In genomic region chr13:63171347-63172096, GRCm38 (mm10) we compare ENCODE assay signal across 11 mouse cellular contexts.
DNase-seq lines count a peak whose midpoint lies in the region; ATAC-seq and TF ChIP-seq lines count a peak whose summit lies in the region.
"Had no signal": no experiment of that assay in that cellular context is flagged by ENCODE, and none has a peak within 500 bp of the region (broad histone marks: within the 10 kb centered on the region; RNA-seq: fewer than 3 reads in every experiment).

No protein-coding gene starts in this region.

- H3K27ac ChIP-seq in intestine, embryonic 14.5 days (ENCODE audit: low read depth), result peak overlapping the region; percentile 2; the same call in 1 of the 2 replicates
- no peak overlapping the region for H3K27ac ChIP-seq in intestine, embryonic 16.5 days (ENCODE audit: low read length)
- no peak overlapping the region; the same call in 1 of the 2 replicates for H3K27ac ChIP-seq in ES-E14 (ENCODE audit: insufficient read depth, low read depth, low read length, poor library complexity, severe bottlenecking)
- H3K27ac ChIP-seq in limb, embryonic 13.5 days, result peak overlapping the region; percentile 96
- H3K27ac ChIP-seq: hindbrain, embryonic 15.5 days had no signal

- H3K9me3 ChIP-seq in intestine, embryonic 14.5 days (ENCODE audit: control insufficient read depth, low read length), result no peaks in the 10 kb centered on the region
- no peaks in the 10 kb centered on the region for H3K9me3 ChIP-seq in intestine, embryonic 16.5 days (ENCODE audit: control insufficient read depth, low read length)
- no peaks in the 10 kb centered on the region for H3K9me3 ChIP-seq in ES-E14 (ENCODE audit: control insufficient read depth, insufficient read depth, low read depth, low read length)
- 0 out of 2 replicates have a peak, but pooled peaks cover under 1% of the 10 kb centered on the region for H3K9me3 ChIP-seq in limb, embryonic 13.5 days
- H3K9me3 ChIP-seq: hindbrain, embryonic 15.5 days had no signal

- H3K4me3 ChIP-seq in intestine, embryonic 14.5 days (ENCODE audit: low read depth, low read length), result no peak overlapping the region
- H3K4me3 ChIP-seq in intestine, embryonic 16.5 days (ENCODE audit: low read length), result no peak overlapping the region
- no peak overlapping the region for H3K4me3 ChIP-seq in ES-E14 (ENCODE audit: insufficient read depth in 1 of 2, low read depth in 1 of 2, low read length in 2 of 2, poor library complexity in 1 of 2, severe bottlenecking in 1 of 2)
- H3K4me3 ChIP-seq in limb, embryonic 13.5 days, result no peak overlapping the region
- H3K4me3 ChIP-seq: hindbrain, embryonic 15.5 days; megakaryocyte, embryonic 14.5 days had no signal

- H3K36me3 ChIP-seq in intestine, embryonic 14.5 days (ENCODE audit: control insufficient read depth, insufficient read depth, low read length), result no peaks in the 10 kb centered on the region
- no peaks in the 10 kb centered on the region for H3K36me3 ChIP-seq in intestine, embryonic 16.5 days (ENCODE audit: control insufficient read depth, insufficient read depth, low read length)
- no peaks in the 10 kb centered on the region for H3K36me3 ChIP-seq in ES-E14 (ENCODE audit: control insufficient read depth, insufficient read depth, low read length, poor library complexity, severe bottlenecking)
- H3K36me3 ChIP-seq in limb, embryonic 13.5 days, result no peaks in the 10 kb centered on the region
- H3K36me3 ChIP-seq: hindbrain, embryonic 15.5 days had no signal

- H3K9ac ChIP-seq in intestine, embryonic 14.5 days (ENCODE audit: low read length), result no peak overlapping the region
- H3K9ac ChIP-seq in intestine, embryonic 16.5 days (ENCODE audit: low read depth, low read length), result no peak overlapping the region
- no peak overlapping the region for H3K9ac ChIP-seq in ES-E14 (ENCODE audit: insufficient read depth, low read depth, low read length, poor library complexity, severe bottlenecking)
- no peak overlapping the region for H3K9ac ChIP-seq in limb, embryonic 13.5 days
- H3K9ac ChIP-seq: hindbrain, embryonic 15.5 days had no signal

- no peak for DNase-seq in intestine, embryonic 14.5 days (ENCODE audit: low spot score)
- peak; percentile 44 for DNase-seq in ES-E14 (ENCODE audit: low read depth, low spot score)
- peak; percentile 73 for DNase-seq in embryo, embryonic 11 days
- no peak for DNase-seq in frontal cortex, postnatal 14 days (ENCODE audit: low spot score in 2 of 2)
- DNase-seq in adrenal gland, postnatal 10 days, result no peak
- DNase-seq: thymus, postnatal 36 days had no signal

- WGBS in intestine, embryonic 14.5 days, result 63% methylated on average over 13 of the region's 13 CpGs
- 65% methylated on average over 13 of the region's 13 CpGs for WGBS in intestine, embryonic 16.5 days
- WGBS in limb, embryonic 13.5 days, result 18% methylated on average over 13 of the region's 13 CpGs

- H3K27me3 ChIP-seq in intestine, embryonic 14.5 days (replicated peaks; ENCODE audit: control insufficient read depth, insufficient read depth, low read length), result no peaks in the 10 kb centered on the region
- no peaks in the 10 kb centered on the region for H3K27me3 ChIP-seq in intestine, embryonic 16.5 days (replicated peaks; ENCODE audit: control insufficient read depth, insufficient read depth, low read length)
- no peaks in the 10 kb centered on the region for H3K27me3 ChIP-seq in limb, embryonic 13.5 days
- H3K27me3 ChIP-seq: hindbrain, embryonic 15.5 days had no signal

- in situ Hi-C loops in ES-E14 (cut with MboI; ENCODE audit: low sequenced_read_pairs in 2 of 2, unreplicated experiment in 2 of 2), result no loop called here

- H3K4me1 ChIP-seq in intestine, embryonic 14.5 days (replicated peaks; ENCODE audit: control insufficient read depth, insufficient read depth, low read length), result peaks cover 13% of the 10 kb centered on the region; the same call in 1 of the 2 replicates
- peaks cover 7% of the 10 kb centered on the region for H3K4me1 ChIP-seq in intestine, embryonic 16.5 days (ENCODE audit: control insufficient read depth, insufficient read depth, low read length)
- H3K4me1 ChIP-seq in ES-E14 (ENCODE audit: control insufficient read depth in 2 of 2, insufficient read depth in 2 of 2, low read length in 2 of 2, poor library complexity in 1 of 2), result peaks cover 2 to 13% of the 10 kb centered on the region in 2 experiments; a peak in 2 of 4 replicates
- peaks cover 61% of the 10 kb centered on the region for H3K4me1 ChIP-seq in limb, embryonic 13.5 days

- no peak for ATAC-seq in intestine, embryonic 14.5 days (replicated peaks; ENCODE audit: low FRiP score, low TSS enrichment, low read depth)
- ATAC-seq in intestine, embryonic 16.5 days, result no peak
- ATAC-seq in limb, embryonic 13.5 days (ENCODE audit: low FRiP score, low read depth), result peak; percentile 42; the same call in 1 of the 2 replicates
- no peak for ATAC-seq in frontal cortex, adult (ENCODE audit: low TSS enrichment)

- no peak overlapping the region for H3K4me2 ChIP-seq in intestine, embryonic 14.5 days (ENCODE audit: low read length)
- no peak overlapping the region for H3K4me2 ChIP-seq in intestine, embryonic 16.5 days (ENCODE audit: low read depth, low read length)
- H3K4me2 ChIP-seq in limb, embryonic 13.5 days (replicated peaks), result peak overlapping the region; percentile 41
- H3K4me2 ChIP-seq: hindbrain, embryonic 15.5 days had no signal

TF ChIP-seq in ES-E14, 5 proteins besides CTCF, POLR2A, EP300 and RAD21:
- TF ChIP-seq CHD2 (IDR thresholded peaks at IDR 0.05; ENCODE audit: low read depth, low read length), result no peak
- no peak for TF ChIP-seq HCFC1 (IDR thresholded peaks at IDR 0.05; ENCODE audit: borderline replicate concordance, insufficient read depth, low read length)
- TF ChIP-seq ZNF384 (IDR thresholded peaks at IDR 0.05; ENCODE audit: low read depth, low read length), result no peak
- TF ChIP-seq MAFK (IDR thresholded peaks at IDR 0.05; ENCODE audit: insufficient read depth, low read depth, low read length), result no peak
- TF ChIP-seq ZC3H11A (IDR thresholded peaks at IDR 0.05; ENCODE audit: borderline replicate concordance, low read depth, low read length), result no peak

Comparison
In these comparisons a context has a peak if more than half of its experiments do, and no peak if none do; other contexts are left out.
1. H3K27ac ChIP-seq: peak in intestine, embryonic 14.5 days (single experiment) and limb, embryonic 13.5 days (single experiment); none in intestine, embryonic 16.5 days (single experiment) and ES-E14 (single experiment).
2. DNase-seq: peak in ES-E14 (single experiment) and embryo, embryonic 11 days (single experiment); none in intestine, embryonic 14.5 days (single experiment), frontal cortex, postnatal 14 days (0 of 2) and adrenal gland, postnatal 10 days (single experiment).